Mouse (Mus musculus) layer of hippocampus, postnatal 25 days (tissue): ENCODE results near the gene Fam216b. TPM values are rescaled to one million over a fixed set of nuclear protein-coding genes. Genes with fewer than 3 reads are reported as not detected.

Source experiments
- DNase-seq, 2 experiments: peaks; one replicate each; pipeline ENCODE4 v3.0.0; 2022; ENCODE audit warnings: mixed read lengths in 2 of 2, low spot score in 1 of 2; ENCODE audit errors: extremely low spot score in 1 of 2
- total RNA-seq, 2 experiments: library from RNA; stranded (reverse); gene quantifications; 2 replicates each; pipeline ENCODE4 v1.2.3; 2021

The Fam216b gene
- total RNA-seq, 2 experiments from 2014 or later = 0.62 to 0.68 TPM

- DNase-seq = no peak
Measured at GRCm38 (mm10) chr14:78048258-78048657, 40.5 kb downstream of the Fam216b start.

GRCm38 (mm10) chr14:78043079-78043478 lies 45.7 kb downstream of the Fam216b start:
- no peak for DNase-seq

GRCm38 (mm10) chr14:78041886-78042526 lies 46.8 kb downstream of the Fam216b start:
- DNase-seq = no peak

GRCm38 (mm10) chr14:78040643-78041042 lies 48.2 kb downstream of the Fam216b start:
- DNase-seq = no peak

- DNase-seq = no peak
Measured at GRCm38 (mm10) chr14:78038876-78039275, 49.9 kb downstream of the Fam216b start.

Other genes starting within 250 kb of the Fam216b start
- 10 to 100 TPM; 59.7 to 68.5 TPM for gene Dnajc15, start 213.9 kb downstream of the Fam216b start, total RNA-seq
- gene Epsti1, start 184.8 kb downstream of the Fam216b start, total RNA-seq = under 1 TPM in 1 of 2 experiments, not detected in 1; 0.38 TPM
- not detected for gene Tnfsf11, start 219.0 kb upstream of the Fam216b start, total RNA-seq